Mouse (Mus musculus): ENCODE measurements around the gene Hoxc9.
A peak's percentile ranks its signal among the peaks of the same experiment; 100 is the strongest.

Hoxc9 gene

GRCm38 (mm10) chr15:102978615-102979515 lies 2.6 kb downstream of the Hoxc9 start:
- DNase-seq: no peak

DNA sequence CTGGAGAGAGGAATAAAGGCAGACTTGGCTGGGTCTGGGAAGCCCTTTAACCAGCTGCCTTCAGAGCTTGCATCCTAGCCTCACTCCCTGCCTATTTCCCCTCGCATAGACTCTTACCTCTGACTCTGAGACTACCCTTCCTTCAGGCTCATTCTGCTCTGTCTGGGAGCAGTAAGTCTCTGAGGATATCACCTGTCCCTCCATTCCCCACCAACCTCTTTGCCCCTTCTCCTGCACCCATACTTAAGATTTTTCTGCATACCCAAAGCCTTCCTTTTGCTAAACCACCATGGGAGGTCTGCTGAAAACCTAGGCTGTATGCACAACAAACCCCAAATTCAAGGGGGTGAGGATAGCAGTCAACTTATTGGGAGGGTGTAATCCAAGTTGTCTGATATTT lies 3.7 kb downstream of the Hoxc9 start:
- DNase-seq: no peak

DNA sequence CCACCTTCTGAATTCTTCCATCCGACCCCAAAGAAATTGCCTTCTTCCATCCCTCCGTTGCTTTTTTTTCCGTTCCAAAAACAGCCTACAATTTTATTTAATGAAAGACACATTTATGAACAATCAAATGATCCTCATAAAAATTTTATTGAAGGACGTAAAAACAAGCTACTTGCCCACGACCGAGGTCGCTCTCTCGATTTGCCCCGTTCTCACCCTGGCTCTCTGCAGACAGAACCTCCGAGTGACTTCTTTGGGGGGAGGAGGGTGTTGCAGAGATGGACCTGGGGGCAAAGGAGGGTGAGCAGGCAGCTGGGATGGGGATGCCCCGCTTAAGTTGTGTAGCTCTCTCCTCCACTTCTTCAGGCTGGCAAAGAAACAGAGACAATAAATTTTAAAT lies 4.1 kb downstream of the Hoxc9 start:
- no peak for DNase-seq

DNA sequence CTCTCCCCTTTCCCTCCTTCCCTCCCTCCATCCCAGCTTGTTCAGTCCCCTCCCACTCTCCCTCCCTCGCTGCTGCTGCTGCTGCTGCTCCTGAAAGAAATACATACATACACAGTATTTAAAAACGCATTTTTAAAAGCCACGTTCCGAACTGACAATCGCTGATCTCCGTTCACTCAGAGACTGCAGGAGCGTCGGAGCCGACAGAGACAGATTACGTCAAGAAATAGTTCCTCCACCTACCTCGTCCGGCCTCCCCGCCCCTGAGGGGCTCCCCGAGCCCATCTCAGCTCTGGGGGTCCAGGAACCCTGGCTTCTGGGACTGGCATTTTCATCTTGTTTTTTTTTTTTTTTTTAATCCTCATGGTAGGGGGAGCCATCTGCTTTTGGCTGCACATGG lies 4.7 kb downstream of the Hoxc9 start:
- DNase-seq: no peak

GRCm38 (mm10) chr15:102981379-102982288 lies 5.4 kb downstream of the Hoxc9 start:
- peak in 1 of 2 experiments; percentile 39 for DNase-seq

DNA sequence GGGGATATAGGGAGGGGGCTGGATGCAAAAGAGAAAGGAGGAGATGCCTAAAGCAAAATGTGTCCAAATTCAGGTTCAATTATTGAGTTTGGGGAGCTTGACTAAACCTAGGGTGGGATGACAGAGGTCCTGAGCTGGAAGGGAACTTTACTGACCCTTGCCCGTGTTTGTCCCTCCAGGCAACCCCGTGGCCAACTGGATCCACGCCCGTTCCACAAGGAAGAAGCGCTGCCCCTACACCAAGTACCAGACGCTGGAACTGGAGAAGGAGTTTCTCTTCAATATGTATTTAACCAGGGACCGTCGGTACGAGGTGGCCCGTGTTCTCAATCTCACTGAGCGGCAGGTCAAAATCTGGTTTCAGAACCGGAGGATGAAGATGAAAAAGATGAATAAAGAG lies 7.5 kb downstream of the Hoxc9 start:
- no peak for DNase-seq

- DNase-seq: no peak
Measured at GRCm38 (mm10) chr15:102984521-102984920, 8.3 kb downstream of the Hoxc9 start.

DNA sequence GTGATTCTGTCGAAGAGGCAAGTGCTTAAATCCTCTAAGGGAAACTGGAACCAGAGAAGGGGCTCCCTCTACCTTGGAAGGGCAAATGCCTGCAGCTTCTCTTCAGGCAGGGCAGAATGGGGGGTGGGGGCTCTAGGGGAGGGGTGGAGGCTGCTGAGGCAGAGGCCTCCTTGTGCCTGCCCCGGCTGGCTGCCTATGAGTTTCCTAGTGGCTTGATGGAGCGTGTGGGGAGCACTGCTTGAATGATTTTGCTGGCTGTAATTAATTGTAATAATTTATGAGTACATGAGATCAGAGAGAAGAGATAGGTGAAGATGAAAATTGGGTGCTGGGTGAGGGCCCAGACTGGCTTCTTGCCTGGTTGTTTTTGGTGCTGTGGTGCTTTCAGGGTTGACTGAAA lies 8.7 kb downstream of the Hoxc9 start:
- DNase-seq: no peak

DNA sequence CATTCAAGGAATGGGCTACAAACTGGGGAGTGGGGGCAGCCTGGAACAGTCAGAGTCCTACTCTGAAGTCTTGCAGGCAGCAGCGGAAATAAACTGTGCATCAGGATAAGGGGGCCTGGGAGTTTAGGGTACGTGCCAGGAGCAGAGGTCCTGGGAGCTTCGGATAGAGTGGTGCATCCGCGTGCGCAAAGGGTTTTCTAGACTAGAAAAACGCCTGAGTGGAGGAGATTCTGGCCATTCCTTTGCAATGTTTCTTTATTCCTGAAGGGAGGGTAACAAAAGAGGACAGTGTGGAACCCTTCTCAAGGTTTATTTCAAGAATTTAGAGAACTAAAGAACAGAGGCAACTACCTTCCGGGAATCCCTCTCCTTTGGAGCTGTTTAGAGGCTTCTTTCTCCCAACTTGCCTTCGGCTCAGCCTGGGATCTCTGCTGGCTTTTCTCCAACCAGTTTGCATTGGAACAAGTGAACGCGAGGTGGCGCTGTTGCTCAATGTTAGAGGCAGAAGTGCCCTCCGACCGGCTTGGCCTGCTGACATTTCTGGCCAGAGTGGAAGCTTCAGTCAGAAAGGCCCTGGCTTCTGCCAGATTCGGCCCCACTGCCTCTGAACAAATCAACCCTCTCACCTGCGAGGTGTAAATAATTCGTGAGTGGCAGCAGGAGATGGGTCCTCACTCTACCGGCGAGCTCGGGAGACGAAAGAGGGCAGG lies 11.0 kb downstream of the Hoxc9 start:
- DNase-seq: peak; percentile 86 to 92

- no peak for DNase-seq
Measured at GRCm38 (mm10) chr15:102988078-102988477, 11.8 kb downstream of the Hoxc9 start.

DNA sequence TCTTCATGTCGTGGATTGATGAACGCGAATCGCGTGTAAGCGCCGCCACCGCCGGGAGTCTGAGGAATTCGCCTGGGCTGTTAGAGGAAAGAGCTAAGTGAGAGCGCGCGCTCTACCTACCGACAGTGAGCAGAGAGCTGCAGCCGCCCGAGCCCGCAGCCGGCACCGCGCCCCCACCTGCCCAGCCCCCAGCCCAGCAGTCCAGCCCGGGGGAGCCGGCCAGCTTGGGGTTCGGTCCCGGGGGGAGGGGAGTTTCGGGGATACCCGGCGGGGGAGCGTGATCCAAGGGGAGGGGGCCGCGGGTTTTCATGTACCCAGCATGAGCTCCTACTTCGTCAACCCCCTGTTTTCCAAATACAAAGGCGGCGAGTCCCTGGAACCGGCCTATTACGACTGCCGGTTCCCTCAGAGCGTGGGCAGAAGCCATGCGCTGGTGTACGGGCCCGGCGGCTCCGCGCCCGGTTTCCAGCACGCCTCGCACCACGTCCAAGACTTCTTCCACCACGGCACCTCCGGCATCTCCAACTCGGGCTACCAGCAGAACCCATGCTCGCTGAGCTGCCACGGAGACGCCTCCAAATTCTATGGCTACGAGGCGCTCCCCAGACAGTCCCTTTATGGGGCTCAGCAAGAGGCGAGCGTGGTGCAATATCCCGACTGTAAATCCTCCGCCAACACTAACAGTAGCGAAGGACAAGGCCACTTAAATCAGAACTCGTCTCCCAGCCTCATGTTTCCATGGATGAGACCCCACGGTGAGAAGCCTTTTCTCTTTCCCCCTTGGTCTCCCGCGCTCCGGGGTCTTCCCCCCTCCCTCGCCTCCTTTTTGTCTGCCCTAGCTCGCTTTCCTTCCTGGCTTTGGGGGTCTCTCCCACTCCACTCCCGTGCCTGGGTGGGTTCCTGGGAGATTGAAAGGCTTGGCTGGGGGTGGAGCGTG lies 14.5 kb downstream of the Hoxc9 start, which contains the start of gene Hoxc8:
Hoxc8 (plus strand) TSS at position 147 of the 937 bp plus-strand sequence.
- no peak for DNase-seq

DNA sequence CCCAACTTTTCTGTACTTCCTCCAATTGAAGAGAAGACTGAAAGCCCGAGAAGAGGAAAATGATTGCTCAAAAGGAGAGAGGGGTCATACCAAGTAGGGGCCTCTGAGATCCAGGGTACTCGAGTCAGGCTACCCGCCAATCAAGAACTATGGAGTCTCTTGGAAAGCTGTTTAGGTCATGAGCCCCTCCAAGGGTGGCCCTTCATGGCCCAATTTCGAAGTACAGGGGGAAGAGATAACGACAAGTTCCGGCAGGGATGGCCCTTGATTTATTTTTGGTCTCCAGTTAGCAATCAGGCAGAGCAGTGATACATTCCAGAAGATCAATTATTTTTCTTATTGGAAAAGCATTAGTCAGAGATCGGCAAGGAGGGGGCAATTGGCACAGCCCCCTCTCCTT lies 15.5 kb downstream of the Hoxc9 start:
- DNase-seq: no peak

DNA sequence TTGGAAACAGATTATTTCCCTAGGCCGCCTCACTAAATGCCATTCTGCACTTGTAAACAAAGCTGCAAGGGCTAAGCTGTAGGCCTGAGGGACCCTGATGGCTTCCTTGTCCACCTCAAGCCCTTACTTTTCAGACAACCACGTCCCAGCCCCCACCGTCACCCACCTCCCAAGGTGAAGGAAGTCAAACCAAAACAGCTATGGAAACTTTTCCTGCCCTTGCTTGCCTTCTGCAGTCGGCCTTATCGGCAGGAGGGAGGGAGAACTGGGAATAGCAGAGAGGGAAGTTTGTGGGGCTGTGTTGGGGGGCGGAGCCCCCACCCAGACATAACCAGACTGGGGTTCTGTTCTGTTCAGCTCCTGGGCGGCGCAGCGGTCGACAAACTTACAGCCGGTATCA lies 16.0 kb downstream of the Hoxc9 start:
- DNase-seq: no peak

- no peak for DNase-seq
Measured at GRCm38 (mm10) chr15:102992863-102993262, 16.6 kb downstream of the Hoxc9 start.

DNA sequence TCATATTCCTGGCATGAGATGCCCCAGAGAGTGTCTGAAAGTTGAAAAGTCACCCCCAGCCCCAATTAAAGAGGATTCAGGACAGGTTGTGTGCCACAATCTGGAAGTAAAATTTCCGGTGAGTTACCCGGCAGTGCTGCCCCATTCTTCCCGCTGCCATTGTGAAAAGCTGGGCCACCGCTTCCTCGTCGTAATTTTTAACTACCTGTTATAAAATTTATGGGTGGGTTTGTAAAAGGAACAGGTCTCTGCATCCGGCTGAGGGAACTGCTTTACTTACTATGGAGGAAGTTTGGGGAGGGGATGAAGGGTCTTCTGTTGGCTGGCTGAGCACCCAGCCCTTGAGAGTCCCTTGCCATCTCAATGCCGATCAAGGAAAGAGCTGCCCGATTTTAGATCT lies 20.3 kb downstream of the Hoxc9 start:
- no peak for DNase-seq

GRCm38 (mm10) chr15:102997431-102997830 lies 21.2 kb downstream of the Hoxc9 start:
- DNase-seq: no peak

- DNase-seq: no peak
Measured at GRCm38 (mm10) chr15:102997939-102998355, 21.7 kb downstream of the Hoxc9 start, which contains the start of gene Hoxc6. Gene Hoxc6, plus strand, starts transcription at chr15:102998257.

- DNase-seq: no peak
Measured at GRCm38 (mm10) chr15:102998608-102999182, 22.5 kb downstream of the Hoxc9 start.

DNA sequence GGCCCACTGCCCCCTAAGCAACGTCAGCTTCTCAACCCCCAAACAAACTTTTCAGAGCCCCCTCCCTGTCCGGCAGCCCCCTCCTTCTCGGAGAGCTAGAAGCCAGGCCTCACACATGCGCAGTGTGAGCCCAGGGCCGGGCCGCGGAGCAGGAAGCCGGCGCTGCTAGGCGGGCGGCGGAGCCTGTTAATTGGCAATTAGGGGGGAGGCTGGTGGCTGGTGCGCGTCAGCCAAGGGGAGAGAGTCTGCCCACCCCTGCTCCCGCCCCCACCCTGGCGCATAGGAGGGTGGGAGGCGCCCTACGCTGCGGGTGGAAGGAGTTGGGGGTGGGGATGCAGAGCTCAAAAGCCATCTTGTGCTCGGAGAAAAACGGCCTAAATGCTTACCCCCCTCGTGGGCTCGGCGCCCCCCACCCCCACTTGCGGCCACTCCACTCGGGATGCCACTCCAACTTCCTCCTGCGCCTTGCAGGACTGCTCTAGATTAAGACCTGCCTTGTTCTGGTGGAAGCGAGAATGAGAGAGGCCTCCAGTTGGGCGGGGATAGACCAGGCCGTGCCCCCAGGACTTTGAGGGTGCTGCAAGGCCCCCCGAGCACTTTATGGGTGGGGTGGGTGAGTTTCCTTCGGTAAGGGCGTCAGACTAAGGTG lies 23.1 kb downstream of the Hoxc9 start:
- peak in 1 of 2 experiments; percentile 54 for DNase-seq

- DNase-seq: no peak
Measured at GRCm38 (mm10) chr15:102999955-103000354, 23.7 kb downstream of the Hoxc9 start.

DNA sequence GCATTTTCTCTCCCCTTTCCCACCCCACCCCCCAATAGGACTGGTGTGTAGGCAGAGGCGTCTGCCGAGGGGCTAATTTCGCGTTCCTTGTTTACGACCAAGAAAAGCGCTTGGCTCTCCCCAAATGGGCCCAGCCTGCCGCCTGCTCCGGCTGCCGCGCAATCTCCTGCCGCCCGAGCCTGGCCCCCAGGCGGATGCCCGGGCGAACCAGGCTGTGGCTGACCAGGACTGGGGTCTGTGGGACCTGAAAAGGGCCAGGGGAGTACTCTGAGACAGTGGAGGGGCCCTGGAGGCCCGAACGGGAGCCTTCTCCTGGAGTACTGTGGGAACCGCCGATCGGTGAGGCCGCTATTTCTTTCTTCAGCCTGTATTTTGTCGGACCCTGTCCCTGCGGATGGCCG lies 24.3 kb downstream of the Hoxc9 start:
- no peak for DNase-seq

All from lung, postnatal 4 days (tissue).